Mouse (Mus musculus) spleen, adult 2 months (tissue): ENCODE measurements around the gene Hipk3.

ENCODE experiments used
- CTCF ChIP-seq: fragments of 200-500 bp; IDR thresholded peaks from 2 replicates; pipeline ENCODE4 v1.5.1; 2011; ENCODE audit warnings: mild to moderate bottlenecking, inconsistent platforms; ENCODE audit not compliant: insufficient read depth, insufficient read length, insufficient replicate concordance; ENCODE audit errors: extremely low read depth
- POLR2A ChIP-seq: fragments of 200-500 bp; IDR thresholded peaks from 2 replicates; pipeline ENCODE4 v1.6.1; 2011; ENCODE audit warnings: low read depth, low read length, inconsistent platforms

- TF ChIP-seq POLR2A (no peak), CTCF (no peak)
Measured at GRCm38 (mm10) chr2:104394769-104395168, 99.5 kb downstream of the Hipk3 start.
